Mouse (Mus musculus): Measurements from ENCODE around the gene Pkd1l2.

DNA sequence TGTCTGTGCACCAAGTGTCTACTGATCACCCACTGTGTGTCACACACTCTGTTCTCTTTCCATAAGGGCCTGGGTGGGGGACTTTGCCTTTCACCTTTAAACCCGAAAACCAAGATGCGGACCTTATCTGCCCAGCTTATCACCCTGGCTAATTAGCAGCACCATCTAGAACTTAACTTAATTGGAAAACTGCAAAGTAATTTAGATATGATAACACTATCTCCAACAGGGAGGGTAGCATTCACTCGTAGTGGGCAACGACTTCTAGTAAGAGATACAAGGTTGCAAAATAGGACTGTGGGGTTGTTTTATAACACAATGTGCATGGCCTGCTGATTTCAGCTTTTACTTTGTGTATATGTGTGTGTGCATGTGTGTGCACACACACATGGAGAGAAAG, 7.6 kb upstream of the Pkd1l2 start:
- no peak for TF ChIP-seq CTCF (IDR thresholded peaks at IDR 0.05; ENCODE audit: extremely low read depth, insufficient read length, insufficient replicate concordance, low read depth, low read length)
- no peak for TF ChIP-seq POLR2A (IDR thresholded peaks at IDR 0.05; ENCODE audit: low read depth, low read length)

Measured in small intestine, adult 2 months (tissue).